Mouse (Mus musculus) layer of hippocampus, adult 18-20 months (tissue): ENCODE results near the gene Fam84b. TPM values are rescaled to one million over a fixed set of nuclear protein-coding genes. Genes with fewer than 3 reads are reported as not detected.

Experiments used
- total RNA-seq, 2 experiments: library from RNA; stranded (reverse); gene quantifications; 2 replicates each; pipeline ENCODE4 v1.2.3; 2021

Gene Fam84b
- total RNA-seq, 2 experiments from 2014 or later, result 11.9 to 14.0 TPM

Other genes with a start within 250 kb of the Fam84b start
- not detected for gene A1bg, start 69.2 kb upstream of the Fam84b start, total RNA-seq